Mouse (Mus musculus): ENCODE results near the gene Mab21l2. TPM values are rescaled to one million over a fixed set of nuclear protein-coding genes. Genes with fewer than 3 reads are reported as not detected.

The Mab21l2 gene
- total RNA-seq, 2 experiments from 2014 or later: 0.14 to 0.62 TPM

DNA sequence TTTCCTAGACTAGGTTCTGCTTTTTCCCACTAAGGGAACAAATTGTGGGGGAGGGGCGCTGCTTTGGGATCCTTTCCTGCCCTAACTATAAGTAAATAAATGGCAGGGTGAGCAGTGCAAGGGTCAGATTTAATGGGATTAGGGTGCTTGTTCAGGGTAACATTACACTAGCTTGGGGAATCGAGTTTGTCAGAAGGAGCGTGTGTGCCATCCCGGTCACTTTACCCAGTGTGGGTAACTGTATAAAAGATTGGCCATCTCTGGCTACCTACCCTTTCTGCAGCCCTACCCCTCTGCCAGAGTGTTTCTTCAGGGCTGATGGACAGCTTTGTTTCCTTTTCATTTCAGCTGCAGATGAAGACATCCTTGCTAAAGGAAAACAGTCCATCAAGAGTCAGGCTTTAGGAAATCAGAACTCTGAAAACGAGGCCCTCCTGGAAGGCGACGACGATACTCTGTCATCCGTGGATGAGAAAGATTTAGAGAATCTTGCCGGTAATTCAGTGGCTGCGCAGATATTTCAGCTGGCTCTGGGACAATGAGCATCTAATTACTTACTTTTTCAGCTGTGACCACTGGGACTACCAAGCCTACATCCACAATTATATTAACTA is 8.8 kb downstream of the Mab21l2 start:
- intact Hi-C loops (cut with DNase I): no loop called here

DNA sequence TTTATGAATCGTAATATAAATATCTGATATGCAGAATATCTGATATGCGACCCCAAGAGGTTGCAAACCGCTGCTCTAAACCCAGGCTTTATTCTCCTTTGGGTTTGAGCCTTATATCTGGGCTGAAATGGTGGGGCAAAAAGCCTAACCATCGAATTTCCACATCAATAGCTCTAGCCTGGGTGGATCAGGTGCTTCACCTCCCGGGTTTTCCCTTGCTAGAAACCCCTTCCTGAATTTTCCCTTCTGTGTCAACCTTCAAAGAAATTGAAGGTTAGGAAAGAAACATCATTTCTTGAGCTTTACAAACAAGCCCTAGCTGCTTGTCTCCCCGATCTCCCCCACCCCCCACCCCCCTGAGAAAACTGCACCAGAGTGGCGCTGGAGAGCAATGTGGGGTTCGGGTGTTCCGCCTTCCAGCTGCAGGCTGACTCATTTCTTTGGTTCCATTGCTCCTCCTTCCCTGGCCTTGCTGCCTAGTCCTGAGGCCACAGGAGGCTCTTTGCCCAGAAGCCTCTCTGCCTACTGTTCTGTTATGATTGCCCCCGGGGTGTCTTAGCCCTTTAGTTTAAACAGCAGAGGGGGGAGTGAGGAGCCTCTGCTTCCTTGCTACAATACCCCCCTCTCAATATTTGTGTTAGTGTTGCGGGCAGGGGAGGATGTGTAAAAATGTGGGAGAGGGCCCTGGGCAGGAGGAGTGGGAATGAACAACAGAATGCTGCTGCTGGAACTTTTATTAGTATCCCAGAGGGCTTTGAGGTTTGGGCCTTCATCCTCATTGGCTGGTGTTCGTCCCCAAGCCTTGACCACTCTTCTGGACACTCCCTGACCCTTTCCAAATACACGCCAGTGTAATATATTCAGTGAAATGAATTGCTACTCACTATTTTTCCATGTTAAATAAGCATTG is 9.5 kb downstream of the Mab21l2 start:
- no peak for DNase-seq
- intact Hi-C loops (cut with DNase I): no loop called here

More for the DNA sequence above, 8.8 kb downstream of the Mab21l2 start:
- DNase-seq: no peak

DNA sequence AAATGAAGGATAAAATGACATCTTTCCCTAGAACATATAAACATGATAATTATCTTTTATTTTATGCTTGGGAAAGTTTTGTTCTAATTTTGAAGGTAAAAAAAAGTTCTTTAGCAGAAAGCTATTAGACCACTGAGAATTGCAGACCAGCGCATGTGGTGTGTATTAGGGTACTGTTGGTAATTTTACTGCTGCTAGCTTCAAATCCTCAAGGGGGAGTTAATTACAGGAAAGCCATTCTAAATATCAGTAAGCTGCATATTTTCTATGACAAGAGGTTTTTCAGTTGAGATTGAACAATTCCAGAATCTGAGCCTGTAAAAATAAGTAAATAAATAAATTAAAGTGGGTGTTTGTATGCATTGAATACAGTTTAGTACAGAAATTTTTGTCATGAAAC is 11.7 kb downstream of the Mab21l2 start:
- intact Hi-C loops (cut with DNase I): no loop called here
- DNase-seq: no peak

DNA sequence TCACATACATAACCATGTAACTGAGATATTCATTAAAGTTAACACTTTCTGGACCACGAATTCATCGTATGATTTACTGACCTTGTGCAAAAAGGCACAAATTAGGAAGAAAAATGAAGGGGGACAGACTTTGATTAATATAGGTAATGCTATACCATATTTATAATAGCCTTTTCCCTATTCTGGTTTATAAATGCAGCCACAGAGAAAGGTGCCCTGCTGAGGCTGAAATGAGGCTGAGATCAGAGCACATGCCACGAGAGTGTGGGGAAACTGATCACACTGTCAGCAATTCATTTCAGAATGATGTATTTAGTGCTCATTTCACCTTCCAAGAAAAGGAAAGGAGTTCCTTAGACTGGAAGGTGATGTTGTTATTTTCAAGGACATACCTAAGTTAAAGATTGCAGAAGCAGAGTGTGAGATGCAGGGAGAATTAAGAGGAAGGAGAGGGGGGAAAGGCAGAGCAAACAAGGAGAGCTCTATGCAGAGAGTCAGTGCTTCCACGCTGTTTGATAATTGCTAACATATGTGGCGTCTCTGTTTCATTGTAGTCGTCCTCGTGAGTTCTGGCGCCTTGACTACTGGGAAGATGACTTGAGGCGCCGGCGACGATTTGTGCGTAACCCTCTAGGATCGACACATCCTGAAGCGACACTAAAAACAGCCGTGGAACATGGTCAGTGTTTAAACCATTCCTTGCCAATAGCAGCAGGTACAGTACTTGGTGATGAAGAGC is 16.7 kb downstream of the Mab21l2 start:
- intact Hi-C loops (cut with DNase I): no loop called here
- no peak for DNase-seq

DNA sequence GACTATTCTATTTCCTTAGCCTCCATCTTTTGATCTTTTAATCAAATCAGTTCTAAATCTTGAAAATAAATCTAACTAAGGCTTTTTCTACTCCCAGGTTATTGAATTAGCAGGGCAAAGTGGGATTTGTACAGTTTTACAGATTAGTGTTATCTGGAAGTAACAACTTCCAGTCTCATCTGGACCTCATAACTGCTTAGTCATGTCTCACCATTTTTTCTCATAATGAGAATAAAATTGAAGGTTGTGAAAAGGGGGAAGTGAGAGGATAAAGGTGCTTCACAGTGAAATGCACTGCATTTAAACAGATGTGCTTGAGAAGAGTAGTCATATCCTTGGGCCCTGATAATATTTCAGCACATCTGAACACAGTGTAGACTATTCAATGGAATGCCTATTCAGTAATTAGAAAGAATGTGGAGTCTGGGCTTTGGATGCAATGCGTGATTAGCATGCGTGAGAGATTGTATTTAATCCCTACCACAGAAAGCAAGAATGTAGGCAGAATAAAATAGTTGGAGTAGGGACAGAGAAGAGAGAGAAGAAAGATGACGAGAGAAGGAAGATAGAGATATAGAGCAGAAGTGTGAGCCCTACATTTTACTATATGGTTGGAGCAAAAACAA is 25.4 kb downstream of the Mab21l2 start:
- intact Hi-C loops (cut with DNase I): no loop called here
- DNase-seq: no peak

DNA sequence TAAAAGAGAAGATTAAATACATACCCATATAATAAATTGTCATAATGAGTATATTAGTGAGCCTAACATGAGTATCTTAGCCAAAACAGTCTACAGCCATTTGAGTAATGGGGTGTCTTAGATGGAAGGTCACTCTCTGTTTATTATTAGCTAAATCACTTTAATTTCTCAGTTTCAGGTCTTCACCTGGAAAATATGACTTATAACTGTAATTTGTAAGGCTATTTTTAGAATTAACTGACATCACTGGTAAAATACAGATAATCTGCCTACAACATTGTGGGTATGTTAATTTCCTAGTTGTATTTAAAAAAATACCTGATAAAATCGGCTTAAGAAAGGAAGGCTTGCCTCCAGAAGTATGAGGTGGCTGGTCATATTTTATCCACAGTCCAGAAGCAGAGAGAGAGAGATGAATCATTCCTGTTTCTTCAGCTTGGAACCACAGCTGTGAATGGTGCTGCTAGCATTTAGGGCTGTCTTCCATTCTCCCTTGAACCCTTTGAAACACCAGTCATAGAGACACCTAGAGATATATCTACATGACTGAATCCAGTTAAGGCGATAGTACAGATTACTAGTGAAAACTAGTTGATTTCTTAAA is 29.8 kb downstream of the Mab21l2 start:
- intact Hi-C loops (cut with DNase I): no loop called here
- DNase-seq: no peak

DNA sequence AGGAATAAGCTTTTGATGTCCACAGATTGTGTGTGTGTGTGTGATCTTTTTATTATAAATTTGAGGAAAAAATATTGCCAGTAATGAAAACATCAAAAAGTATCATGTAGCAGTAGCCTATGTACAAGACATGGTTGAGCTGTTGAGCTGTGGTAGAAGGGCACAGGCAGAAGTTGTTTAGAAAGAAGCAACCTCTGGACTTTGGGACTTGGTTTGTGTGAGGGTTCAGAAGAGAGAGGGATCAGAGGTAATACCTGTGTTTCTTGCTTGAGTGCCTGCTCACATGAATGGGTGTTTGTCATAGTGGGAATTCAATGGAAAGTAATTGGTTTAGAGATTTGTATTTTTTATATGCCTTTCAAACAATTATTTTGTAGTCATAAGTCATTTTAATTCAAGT is 47.8 kb downstream of the Mab21l2 start:
- intact Hi-C loops (cut with DNase I): no loop called here
- no peak for DNase-seq

Data from left cerebral cortex, postnatal 4 days (tissue).